Mouse (Mus musculus) spleen, adult 12 weeks (tissue): Measurements from ENCODE around the gene Extl2.

Experiments used
- DNase-seq: peaks from one replicate; pipeline ENCODE4 v3.0.0; 2022; ENCODE audit warnings: low spot score

Extl2 gene

DNA sequence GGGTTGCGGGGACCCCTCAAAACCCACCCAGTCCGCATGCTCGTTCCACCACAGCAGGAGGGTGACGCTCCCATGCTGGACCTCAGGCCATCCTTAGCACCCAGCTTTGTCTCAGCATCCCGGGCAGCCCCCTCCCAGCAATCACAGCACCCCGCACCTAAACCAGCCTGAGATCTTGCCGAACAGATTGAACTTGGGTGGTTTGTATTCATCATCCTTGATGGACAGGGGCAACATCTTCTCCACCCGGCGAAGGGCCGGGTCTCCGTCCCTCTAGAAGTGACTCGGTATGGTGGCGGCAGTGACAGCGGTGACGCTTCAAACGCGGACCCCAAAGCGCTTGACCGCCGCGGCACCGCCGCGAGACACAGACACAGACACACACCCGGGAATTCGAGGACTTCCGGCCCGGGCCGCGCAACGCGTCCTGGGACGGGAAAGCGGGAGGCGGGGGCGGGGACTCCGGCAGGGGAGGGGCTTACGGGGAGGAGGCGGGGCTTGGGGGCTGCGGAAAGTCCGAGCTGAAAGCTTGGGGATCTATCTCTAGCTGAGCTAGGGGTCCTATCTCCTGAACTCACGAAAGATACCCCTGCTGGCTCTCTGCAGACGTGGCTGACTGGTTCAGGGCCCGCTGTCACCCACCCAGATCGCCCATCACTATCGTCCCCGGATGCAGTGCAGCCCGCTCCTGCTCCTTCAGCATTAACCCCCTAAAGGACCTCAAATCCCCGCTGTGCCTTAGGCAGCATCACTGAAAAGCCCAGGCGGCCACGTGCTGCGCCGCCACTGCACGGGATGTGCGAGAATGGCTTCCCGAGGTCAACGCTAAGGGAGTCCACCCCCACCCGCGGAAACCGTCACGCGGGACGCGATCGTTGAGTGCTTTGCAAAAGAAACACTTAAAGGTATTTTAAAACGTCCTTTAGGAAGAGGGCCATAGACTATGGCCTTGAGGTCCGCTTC, at the start of gene Extl2, which contains the start of gene Slc30a7:
Gene Extl2 (plus strand): TSS at position 485 of the 963 bp plus-strand sequence.
Gene Slc30a7 (minus strand): TSS at position 429 of the 963 bp plus-strand sequence.
- DNase-seq, result peak; percentile 58

DNA sequence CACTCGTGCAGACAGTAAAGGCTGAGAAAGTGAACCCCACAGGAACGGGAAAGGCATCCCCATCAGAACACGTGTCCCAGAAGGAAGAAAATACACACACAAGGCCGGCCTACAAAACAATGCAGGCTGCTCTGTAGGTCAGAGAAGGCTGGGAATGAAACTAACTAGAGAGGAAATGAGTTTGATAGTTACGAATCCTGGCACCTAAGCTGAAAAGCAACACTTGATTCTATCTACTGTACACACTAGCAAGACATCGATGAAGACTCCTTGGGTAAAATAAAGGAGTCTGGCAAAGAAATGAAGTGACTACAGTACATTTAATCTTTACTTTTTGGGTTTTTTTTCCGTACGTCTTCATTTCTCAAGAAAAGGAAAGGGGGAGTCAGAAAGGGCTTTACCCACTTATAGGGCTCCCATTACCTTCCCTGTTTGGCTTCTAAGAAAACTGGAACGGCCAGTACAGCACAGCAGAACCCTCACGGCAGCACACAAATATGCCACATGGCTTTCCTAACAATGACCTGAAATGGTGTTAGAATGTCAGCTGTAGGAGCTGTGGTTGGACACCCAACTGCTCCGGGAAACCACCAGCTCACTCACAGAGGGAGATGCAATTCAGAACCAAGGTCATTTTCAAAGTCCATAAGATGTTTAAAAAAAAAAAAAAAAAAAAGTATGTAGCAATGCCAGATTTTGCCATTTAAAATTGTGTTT, 45.8 kb upstream of the Extl2 start:
- no peak for DNase-seq

DNA sequence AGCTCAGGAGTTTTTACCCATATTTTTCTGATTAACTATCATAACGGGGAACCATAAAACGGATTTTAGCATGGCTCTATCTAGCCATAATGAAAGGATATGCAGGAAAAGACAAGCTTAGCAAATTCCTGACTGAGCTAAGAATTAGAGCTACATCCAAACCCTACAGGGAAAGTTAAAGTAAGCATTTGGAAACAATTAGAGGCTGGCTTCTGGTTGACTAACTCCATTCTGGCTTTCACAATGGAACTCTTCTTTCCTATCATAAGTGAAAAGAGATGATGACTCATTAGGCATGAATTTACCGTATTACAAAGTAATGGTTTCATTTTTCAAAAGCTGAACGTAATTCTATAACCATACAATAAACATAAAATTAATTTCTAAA, 45.2 kb upstream of the Extl2 start:
- DNase-seq, result no peak

DNA sequence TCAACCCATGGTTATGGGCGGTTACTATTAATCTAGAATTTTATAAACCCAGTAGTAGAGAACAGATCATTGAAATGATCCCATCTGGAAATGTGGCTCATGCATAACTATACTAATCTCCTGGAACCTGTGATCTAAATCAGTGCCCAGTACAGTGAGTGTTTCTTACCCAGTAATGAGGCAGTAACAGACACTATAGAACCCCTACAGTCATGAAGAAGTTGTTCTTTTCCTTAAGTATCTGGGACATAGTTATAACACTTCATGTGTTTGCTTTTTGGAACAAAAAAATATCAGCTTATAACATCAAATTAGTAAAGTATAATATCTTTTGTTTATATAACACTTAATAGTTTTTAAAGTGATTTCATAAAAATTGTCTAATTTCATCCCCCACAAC, 43.7 kb upstream of the Extl2 start:
- DNase-seq, result no peak

DNA sequence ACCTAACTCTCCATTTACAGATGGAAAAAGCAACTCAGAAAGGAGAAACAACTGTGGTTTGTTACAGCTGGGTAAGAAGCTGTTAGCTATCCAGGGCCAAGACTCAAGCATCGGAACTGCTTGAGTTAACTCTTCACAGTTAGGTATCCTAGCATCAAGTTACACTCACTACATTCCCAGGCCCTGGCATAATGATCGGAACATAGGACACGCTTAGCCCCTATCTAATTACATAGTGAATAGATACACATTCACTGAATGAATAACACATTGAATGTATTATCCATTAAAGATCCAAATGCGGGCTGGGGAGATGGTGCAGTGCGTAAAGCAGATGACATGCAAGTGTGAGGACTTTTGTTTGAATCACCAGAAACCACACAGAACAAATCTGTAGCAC, 43.2 kb upstream of the Extl2 start:
- no peak for DNase-seq

DNA sequence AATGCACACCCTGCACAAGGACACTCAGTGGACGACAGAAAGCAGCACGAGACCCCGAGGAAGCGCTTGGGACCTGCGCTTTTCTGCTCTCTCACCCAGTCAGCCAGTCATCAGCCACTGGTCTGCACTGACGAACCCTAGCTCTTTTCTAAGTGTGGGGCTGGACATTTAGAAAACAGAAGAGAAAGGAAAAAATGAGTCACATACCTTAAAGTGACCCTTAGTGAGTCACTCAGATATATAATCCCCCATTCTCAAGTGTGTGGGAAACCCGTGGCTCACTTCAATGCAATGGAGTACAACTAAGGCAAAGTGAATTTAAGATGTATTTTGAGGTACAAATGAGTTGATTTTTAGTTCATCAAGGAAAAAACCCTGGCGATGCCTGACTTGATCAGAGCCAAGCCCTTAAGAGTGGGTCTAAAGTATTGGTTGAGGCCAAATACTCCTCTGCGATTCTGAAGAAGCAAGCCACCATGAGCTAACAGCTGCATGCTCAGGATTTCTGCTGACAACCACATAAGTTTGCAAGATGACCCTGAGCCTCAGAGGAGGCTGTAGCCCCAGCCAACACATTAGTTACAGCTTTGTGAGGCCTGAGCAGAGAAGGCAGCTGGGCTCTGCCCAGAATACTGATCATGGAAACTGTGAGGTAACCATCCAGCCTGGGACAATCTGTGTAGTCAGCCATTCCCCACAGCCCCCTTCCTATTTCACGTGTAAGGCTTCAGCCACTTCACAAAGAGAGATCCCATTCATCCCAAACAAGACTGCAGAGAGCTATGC, 38.3 kb upstream of the Extl2 start:
- no peak for DNase-seq

DNA sequence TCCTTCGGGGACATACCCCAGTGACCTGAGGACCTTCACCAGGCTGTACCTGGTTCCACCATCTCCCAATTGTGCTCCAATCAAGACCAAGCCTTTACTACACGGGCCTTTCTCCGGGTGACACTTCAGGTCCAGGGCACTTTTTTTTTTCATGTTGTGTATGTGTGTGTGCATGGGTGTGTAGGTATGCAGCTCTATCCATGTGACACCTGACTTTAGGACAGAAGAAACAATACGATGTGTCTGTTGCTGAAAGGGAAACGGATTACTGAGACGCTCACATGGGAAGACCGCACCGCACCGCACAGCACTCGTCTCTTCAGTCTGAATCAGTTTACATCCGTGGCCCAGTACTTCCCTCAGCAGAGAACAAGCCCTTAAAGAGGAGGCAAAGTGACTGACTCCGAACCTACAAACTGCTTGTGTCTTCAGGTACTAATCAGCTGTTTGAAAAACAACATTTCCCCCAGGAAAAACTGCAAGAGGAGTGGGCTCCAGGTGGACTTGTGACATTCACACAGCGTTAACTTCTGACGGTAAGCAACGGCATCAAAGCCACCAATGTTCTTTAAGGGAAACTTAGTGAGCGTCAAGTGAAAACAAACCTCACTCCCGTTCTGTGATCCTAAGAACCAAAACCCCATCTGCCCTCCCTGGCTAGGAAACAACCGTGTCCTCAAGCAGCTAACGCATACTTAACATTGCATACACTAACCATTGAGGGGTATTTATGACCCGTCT, 36.0 kb upstream of the Extl2 start:
- no peak for DNase-seq

DNA sequence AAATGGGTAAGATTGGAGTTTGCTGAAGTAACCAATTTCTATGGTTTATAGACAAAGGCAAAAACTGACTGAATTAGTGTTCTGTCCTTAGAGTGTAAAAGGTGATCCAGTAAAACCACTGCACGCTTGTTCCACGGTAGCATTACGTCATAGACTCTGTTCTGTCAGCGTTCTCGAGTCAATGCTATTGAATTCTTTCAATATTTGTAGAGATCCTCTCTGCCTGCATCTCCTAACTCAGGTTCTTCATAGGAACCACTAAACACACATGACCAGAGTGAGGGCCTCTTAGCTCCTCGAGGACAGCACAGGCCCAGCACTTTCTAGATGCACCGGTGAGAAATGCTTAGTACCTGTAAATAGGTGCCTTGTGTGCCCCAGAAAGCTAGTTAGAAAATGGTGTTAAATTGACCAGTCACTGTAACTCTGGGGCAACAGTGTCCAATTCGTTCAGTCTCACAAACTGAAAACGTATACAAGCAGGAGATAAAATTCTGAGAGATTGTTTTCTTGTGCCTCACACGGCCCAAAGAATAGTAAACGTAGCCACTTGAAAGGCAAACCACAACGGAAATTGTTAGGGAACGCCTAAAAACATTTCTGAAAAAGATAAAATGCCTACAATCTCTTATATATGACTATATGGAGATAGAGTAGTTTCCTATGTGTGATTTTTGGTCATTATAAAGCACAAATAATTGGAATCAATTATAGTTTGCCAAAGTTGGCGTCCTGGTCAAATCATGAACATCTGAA, 35.2 kb upstream of the Extl2 start:
- DNase-seq, result no peak

DNA sequence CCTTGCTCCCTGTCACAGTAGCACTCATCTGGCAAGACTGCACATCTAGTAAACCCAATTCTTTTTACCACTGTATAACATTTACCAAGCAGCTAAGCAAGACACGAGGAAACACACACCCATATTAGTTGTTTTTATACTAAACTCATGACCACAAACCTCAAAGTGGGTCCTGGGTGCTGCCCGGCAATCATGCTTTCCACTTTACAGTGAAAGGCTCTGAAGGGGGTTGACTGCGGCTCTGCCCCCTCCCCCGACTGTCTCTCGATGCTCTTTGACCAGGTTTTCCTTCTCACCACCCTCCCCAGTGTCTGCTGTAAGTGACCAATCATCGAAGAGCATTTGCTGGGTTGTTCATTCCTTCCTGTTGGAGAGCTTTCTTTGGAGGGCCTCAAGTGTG, 33.0 kb upstream of the Extl2 start:
- no peak for DNase-seq

DNA sequence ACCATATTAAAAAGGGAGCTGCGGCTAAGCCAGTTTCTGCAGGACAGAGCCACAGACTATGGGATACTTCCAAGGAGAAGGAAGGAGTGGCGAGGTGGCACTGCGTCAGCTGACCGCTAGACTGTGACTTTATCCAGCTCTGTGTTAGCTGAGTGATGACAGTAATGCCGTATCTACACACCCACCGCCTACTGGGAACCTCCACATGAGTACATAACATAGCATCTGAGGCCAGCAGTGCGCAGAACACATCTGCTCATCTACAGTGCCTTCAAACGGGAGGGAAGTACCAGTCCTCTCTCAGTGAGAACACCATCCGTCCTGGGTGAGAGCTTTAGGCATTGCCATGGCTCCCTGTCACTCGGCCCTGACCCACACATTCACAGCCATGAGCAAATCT, 32.3 kb upstream of the Extl2 start:
- no peak for DNase-seq

DNA sequence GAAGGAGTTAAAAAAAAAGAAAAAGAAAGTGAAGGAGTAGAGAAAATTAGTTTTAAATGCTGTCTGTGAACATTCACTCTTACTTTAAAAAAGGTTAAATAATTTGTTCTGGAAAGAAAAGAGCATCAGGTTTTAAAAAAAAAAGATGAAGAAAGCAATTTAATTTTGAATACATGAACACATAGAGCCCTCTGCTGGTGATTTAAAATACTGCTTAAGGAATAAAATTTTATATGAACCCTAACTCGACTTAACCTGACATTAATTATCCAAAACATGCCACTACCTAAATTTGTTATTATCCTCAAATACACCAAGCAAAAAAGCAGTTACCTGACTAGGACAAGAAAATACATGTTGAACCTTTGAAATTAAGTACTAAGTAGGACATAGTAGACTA, 28.3 kb upstream of the Extl2 start:
- no peak for DNase-seq

DNA sequence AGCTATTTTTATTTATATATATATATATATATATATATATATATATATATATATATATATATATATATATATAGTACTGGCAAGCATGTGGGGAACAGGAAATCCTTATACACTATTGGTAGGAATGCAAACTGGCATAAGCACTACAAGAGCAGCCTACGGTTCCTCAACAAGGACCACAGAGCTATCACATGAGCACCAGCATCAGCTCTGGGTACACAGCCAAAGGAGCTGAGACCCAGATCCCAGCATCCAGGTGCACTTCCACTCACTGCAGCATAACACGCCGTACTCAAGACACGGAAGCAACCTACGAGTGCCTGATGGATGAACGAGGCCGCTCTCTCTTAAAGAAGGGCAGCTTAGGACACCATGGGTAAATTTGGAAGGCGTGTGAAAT, 24.0 kb upstream of the Extl2 start:
- DNase-seq, result no peak

DNA sequence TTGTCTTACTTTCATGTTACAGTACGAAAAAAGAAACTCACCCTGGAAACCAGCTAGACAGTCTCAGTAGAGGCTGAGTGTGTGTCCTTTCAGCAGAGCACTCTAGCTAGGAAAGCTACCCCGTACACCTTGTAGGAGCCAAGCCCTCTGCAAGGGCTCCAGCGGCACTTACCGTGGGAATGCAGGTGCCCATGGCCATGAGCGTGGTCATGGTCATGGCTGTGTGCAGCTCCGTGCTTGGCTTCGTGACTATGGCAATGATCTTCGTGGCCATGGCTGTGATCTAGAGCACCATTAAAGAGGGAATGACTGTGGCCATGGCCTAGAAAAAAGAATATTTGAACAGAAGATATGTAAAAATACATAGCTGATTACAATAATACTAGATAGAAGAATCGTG, 22.6 kb upstream of the Extl2 start:
- no peak for DNase-seq

DNA sequence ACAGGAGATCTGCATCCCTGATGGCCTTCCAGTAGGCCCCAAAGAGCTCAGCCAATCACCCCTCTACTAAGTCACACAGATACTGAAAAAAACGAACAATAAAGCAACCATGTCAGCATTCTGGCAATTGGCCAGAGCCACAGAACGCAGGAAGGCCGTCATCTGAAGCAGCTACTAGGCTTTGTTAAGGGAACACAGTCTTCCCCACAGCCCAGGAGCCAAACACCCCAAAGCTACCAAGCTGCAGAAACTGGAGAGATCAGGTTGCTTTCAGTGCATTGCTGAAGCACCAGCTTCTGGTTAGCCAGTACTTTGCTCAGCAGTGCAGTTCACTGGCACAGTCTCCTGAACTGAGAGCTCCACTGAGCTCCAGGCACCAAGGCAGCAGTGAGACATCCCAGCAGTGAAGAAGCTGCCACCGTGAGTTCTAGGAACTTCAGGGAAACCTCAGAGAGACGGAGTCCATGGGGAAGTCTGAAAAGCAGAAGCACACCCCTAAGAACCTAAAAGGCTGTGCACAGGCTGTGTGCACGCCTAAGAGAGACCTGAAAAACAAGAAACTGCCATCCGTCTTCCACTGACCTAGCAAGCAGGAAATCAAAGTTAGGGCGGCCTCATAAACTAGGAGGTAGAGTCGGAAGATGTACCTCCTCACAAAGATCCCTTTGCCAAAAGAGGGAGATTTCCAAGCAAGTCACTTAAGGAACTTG, 21.9 kb upstream of the Extl2 start:
- no peak for DNase-seq

DNA sequence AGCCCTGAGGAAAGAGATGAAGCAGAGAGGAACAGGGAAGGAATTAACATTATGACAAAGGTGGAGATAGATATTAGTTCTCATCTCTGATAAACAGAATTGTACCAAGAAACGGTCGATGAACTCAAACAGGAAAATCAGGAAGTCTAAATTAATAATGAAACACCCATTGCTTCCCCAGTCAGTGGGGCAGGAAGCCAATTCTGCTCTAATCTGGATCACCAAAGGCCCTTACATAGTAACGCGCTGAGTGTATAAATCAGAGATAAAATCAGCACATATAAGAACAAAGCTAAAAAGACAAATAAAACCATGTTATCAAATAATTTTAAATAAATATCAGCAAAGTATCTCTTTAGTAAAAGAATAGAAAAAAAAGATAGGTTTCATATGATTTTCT, 15.2 kb upstream of the Extl2 start:
- DNase-seq, result no peak

DNA sequence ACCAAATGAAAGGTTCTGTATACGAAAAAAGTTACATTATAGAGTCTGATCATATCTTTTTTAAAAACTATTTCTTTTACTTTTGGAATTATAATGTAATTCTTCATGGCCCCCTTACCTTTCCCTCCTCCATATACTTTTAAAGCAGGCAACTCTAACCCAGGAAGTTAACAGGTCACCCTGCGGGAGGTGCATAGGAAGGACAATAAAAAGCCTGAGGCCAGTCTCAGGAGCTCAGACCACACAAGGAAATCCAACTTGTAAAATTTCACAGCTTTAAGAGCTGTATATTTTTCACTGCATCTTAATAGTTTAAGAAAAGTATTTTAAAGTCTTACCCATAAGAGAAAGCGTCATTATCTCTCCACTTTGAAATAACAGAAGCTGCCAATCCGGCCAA, 14.7 kb upstream of the Extl2 start:
- DNase-seq, result no peak

DNA sequence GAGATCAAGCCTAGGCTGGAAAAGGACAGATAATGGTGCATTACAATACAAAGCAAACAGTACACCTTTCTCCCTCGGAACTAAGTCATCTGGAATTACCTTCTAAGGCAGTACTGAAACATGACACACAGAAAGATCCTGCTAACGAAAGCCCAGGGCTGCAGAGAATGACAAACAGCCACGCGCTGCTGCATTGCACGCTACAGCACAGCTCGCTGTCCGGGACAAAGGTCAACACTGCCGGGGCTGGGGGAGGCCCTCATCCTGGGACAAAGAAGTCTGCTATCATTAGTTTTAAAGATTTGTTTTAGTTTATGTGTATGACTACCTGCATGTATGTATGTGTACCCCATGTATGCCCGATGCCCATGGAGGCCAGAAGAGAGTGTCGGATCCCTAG, 14.2 kb upstream of the Extl2 start:
- DNase-seq, result no peak

DNA sequence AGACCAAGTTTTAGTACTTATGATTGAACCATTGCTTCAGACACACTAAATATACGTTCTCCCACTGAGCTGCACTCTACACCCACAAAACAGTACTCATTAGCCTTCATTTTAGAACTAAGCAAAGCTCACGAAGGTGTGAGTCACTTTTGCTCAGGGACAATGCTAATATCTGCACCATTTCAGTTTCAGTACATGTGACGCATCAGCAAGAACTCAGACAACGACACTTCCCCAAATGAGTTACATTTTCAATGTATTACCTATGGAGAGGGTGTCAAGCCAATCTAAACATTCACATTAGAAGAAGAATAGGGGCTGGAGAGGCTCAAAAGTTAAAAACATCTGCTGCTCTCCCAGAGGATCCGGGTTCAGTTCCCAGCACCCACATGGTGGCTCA, 10.3 kb upstream of the Extl2 start:
- DNase-seq, result no peak

DNA sequence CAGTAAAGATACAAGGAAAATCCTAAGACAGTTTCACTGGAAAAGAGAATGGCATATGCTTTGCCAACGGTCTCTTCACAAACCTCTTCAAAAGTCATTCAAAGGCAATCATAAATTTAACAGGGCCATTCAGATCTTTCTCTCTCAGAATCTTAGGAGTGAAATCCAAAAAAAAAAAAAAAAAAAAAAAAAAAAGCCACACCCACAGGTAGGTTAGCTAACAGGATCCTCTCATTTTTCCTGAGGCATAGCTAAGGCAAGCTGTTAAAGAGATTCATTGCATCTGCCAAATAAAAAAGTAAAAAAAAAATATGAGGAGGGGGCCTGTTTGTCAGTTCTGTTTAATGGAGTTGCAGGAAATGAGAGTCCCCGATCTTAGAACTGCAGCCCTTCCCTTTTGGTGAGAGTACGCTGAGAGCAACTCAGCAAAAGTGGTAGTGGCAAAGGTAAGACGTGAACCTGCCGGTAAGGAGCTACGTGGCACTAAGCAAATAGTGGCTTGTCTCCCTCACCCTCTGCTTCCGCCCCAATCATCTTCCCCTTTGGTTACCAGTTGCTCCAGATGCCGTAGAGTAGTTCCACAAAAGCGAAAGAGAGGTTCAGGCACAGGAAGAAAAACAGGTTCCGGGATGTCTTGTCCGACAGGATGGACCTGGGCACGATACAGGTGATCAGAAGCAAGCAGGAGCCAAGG, 831 bp upstream of the Extl2 start:
- DNase-seq, result peak; percentile 29

DNA sequence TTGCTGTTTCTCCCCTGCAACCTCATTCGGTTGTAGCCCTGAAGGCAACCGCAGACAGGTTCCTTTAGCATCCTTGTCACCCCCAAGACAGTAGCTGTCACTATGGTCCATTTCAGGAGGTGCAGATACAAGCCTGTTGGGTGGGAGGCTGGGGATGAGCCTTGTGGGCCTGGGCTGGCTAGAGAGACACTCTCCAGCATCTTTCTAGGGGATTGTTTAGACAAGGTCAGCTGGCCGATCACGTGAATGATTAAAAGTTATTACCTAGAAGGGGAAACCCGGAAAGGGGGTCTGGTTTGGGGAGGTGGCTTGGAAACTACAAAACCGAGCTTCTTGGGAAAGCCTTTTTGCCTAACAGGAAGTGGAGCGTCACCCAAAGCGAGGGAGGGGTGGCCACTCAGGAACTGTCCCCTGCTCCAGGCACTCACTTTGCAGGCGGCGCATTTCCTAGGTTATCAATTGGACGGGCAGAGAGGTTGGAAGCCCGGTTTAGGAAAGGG, 729 bp downstream of the Extl2 start:
- peak; percentile 18 for DNase-seq
